Mouse (Mus musculus): ENCODE results near the gene Fam45a.
"Not testable (repeated sequence)": the region's sequence is repeated elsewhere in the genome, so short reads cannot be mapped to it uniquely, and the experiment has no call there.

Gene Fam45a

DNA sequence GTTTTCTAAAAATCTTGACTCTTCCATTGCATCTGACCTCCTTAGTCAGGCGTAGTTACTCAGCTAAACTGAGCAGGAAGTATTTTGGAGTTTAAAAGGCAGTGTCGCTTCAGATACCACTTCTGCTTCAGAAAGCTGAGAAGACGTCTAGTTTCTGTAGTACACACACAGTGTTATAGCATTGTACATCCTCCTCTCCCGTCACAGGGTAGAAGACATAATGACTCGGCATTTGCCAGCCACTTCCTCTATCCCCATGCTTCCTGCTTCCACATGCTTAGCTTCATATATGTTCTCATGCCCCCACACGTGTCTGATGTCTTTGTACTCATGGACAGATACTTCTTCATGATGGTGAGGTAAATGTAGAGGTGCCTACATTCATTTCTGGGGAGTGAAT, 7.3 kb downstream of the Fam45a start:
- in situ Hi-C loops (cut with MboI; ENCODE audit: low pct_unique_long_range_greater_than_20kb in 1 of 2, low sequenced_read_pairs in 2 of 2, unreplicated experiment in 1 of 2) = no loop called here

- in situ Hi-C loops (cut with MboI; ENCODE audit: low pct_unique_long_range_greater_than_20kb in 1 of 2, low sequenced_read_pairs in 2 of 2, unreplicated experiment in 1 of 2) = no loop called here
Observed at GRCm38 (mm10) chr19:60837747-60838146, 26.4 kb downstream of the Fam45a start.

- in situ Hi-C loops (cut with MboI; ENCODE audit: low pct_unique_long_range_greater_than_20kb in 1 of 2, low sequenced_read_pairs in 2 of 2, unreplicated experiment in 1 of 2) = no loop called here
Observed at GRCm38 (mm10) chr19:60843324-60843723, 31.9 kb downstream of the Fam45a start.

DNA sequence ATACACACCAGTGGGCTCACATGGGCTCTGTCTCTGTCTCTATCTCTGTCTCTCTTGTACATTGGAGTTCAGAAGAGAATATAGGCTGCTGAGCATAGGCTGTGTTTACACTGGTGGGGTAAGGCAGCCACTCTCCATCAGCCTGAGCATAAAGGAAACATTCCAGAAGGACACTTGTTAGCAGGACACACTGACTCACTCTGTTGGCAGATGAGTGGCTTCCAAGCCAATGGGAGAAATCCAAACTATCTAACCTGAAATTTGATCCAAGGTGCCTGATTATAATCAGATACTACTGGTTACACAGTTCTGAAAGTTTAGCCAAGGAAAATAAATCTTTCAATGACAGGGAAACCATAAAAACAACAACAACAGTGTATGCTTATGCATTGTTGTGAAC, 34.3 kb downstream of the Fam45a start:
- in situ Hi-C loops (cut with MboI; ENCODE audit: low pct_unique_long_range_greater_than_20kb in 1 of 2, low sequenced_read_pairs in 2 of 2, unreplicated experiment in 1 of 2) = no loop called here

DNA sequence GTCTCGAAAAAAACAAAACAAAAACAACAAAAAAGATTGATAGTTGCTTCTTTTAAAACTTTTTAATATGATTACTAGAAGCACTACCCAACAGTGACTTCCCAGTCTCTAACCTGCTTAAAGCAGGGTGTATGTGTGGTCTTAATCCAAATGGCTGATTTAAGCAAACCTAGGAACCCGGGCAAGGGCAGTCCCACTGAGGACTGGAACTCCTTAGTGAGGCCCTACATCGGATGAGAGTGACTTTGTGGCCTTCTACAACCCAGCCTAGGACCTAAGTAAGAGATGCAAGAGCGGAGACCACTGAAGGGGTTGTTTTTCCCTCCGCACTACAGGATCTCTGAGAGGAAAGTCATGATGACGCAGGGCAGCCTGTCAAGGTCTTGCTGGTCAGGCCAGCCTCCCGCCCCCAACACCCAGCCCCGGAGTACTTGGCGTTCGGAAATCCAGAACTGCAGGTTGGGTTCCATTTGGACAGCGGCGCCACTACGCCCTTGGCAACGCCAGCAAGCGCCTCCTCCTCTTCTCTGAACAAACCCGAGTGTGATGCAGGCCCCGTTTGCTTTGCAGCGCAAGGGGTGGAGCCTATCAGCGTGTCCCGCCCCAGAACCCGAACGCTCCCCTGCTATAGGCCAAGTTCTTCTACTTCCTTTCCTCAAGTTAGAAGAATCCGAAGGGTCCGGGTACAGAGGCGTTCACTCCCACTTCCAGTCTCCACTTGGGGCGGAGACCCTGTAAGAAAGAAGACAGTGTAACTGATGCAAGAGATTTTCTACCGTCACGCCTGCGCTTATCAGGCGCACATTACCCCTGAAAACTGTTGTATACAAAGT, 49.7 kb downstream of the Fam45a start, which contains the start of gene Sfxn4:
Sfxn4 (minus strand) TSS at position 612 of the 833 bp plus-strand sequence.
- in situ Hi-C loops (cut with MboI; ENCODE audit: low pct_unique_long_range_greater_than_20kb in 1 of 2, low sequenced_read_pairs in 2 of 2, unreplicated experiment in 1 of 2) = no loop called here

DNA sequence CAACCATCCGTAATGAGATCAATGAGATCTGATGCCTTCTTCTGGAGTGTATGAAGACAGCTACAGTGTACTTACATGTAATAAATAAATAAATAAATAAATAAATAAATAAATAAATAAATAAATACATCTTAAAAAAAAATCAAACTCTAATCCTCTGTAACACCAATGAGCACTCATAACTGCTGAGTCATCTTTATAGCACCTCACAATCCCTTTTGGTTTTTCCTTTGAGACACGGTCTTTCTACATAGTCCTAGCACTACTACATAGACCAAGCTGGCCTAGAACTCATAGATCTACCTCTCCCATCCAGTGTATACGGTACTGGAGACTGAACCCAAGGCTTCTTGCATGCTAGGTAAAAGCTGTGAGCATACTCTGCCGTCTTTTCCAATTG, 54.8 kb downstream of the Fam45a start:
- in situ Hi-C loops (cut with MboI; ENCODE audit: low pct_unique_long_range_greater_than_20kb in 1 of 2, low sequenced_read_pairs in 2 of 2, unreplicated experiment in 1 of 2) = not testable (repeated sequence)

DNA sequence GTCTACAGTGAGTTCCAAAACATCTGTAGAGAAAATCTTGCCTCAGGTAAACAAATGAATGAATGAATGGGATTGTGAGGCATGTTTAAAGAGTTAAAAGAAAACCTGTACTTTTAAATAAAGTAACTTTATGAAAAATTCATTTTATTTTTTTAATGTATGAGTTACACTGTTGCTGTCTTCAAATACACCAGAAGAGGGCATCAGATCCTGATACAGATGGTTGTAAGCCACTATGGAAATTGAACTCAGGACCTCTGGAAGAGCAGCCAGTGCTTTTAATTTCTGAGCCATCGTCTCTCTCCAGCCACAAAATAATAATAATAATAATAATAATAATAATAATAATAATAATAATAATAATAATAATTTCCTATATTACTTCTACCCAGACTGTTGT, 59.1 kb downstream of the Fam45a start:
- in situ Hi-C loops (cut with MboI; ENCODE audit: low pct_unique_long_range_greater_than_20kb in 1 of 2, low sequenced_read_pairs in 2 of 2, unreplicated experiment in 1 of 2) = no loop called here

DNA sequence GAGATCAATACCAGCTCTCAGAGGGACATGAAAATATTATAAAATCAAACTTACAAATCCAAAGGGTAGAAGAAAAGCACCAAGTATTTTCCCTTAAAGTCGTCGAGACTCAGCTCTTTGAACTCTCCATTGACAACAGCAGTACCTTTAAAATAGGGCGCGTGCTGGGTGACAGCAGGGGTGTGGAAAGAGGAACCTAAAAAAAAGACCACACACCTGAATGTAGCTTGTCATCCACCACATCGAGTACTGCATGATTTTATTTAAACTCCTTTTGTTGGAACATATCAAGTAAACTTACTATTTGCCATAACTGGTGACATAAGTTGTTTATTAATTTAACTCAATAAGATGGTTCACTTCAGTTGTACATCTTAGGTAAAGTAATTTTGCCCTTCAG, 60.0 kb downstream of the Fam45a start:
- in situ Hi-C loops (cut with MboI; ENCODE audit: low pct_unique_long_range_greater_than_20kb in 1 of 2, low sequenced_read_pairs in 2 of 2, unreplicated experiment in 1 of 2) = no loop called here

DNA sequence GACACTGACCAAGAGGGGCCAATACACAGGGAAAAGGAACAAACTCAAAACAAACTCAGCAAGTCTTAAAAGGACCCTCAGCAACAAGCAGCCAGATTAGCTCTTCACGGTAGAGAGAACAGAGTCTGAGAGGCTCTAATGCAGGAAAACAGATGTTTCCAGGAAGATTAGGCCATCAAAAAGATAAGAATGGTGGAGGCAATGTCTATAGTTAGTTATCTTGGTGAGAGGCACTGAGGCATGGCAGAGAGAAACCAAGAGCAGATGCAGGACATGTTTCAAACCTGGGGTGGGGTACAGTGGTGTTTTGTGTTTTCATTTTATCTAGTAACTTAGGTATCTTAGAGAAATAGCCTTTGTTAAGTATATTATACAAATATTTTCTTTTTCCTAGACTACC, 60.9 kb downstream of the Fam45a start:
- in situ Hi-C loops (cut with MboI; ENCODE audit: low pct_unique_long_range_greater_than_20kb in 1 of 2, low sequenced_read_pairs in 2 of 2, unreplicated experiment in 1 of 2) = no loop called here

GRCm38 (mm10) chr19:60873501-60873900, 62.1 kb downstream of the Fam45a start:
- in situ Hi-C loops (cut with MboI; ENCODE audit: low pct_unique_long_range_greater_than_20kb in 1 of 2, low sequenced_read_pairs in 2 of 2, unreplicated experiment in 1 of 2) = no loop called here

GRCm38 (mm10) chr19:60874064-60874694, 62.8 kb downstream of the Fam45a start, which contains the start of gene Prdx3:
TSS of gene Prdx3 (minus strand) at chr19:60874556.
- in situ Hi-C loops (cut with MboI; ENCODE audit: low pct_unique_long_range_greater_than_20kb in 1 of 2, low sequenced_read_pairs in 2 of 2, unreplicated experiment in 1 of 2) = no loop called here

DNA sequence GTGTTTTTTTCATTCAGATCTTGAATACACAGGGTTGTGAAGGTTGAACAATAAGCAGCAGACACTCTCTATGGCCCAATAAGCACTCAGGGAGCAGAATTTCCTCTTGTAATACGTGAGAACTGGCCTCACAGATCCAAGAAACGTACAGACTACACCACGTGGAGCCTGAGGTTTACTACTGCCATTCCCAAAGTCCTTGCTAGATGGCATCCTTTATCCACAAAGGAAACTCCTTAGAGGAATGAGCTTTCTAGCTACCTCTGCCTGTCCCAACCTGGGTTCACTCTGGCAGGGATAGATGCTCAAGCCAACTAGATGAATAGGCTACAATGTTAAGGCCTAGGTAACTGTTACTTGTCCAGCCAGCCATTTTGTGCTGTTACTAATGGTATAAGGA, 71.7 kb downstream of the Fam45a start:
- in situ Hi-C loops (cut with MboI; ENCODE audit: low pct_unique_long_range_greater_than_20kb in 1 of 2, low sequenced_read_pairs in 2 of 2, unreplicated experiment in 1 of 2) = loop anchor here (5.0 to 10.0 kb wide), 2 partner anchors 202 to 204 kb away; no protein-coding TSS in a partner anchor

All from mouse embryonic stem cell (cell line).